Mouse (Mus musculus) limb, embryonic 12.5 days (tissue): ENCODE measurements around the gene Ankrd34a. TPM values are rescaled to one million over a fixed set of nuclear protein-coding genes. Genes with fewer than 3 reads are reported as not detected.

ENCODE experiments used
- ATAC-seq: fragments of 200-750 bp; cut with Nextera tagmentation; 2 replicates; pipeline ENCODE4 v1.8.0; 2017; ENCODE audit warnings: low read depth, moderate TSS enrichment; ENCODE audit not compliant: insufficient number of reproducible peaks, insufficient read depth, low FRiP score, low TSS enrichment
- H3K27ac ChIP-seq: fragments of 300-500 bp; sonication (generic); 2 replicates; pipeline ENCODE4 v1.5.1; 2016; ENCODE audit warnings: mild to moderate bottlenecking, moderate library complexity
- H3K27me3 ChIP-seq: fragments of 300-500 bp; sonication (generic); 2 replicates; pipeline ENCODE4 v1.6.1; 2016; ENCODE audit warnings: mild to moderate bottlenecking, moderate library complexity
- H3K36me3 ChIP-seq: fragments of 300-500 bp; sonication (generic); 2 replicates; pipeline ENCODE4 v1.6.1; 2016; ENCODE audit warnings: mild to moderate bottlenecking, moderate library complexity
- H3K4me1 ChIP-seq: fragments of 300-500 bp; sonication (generic); replicated peaks from 2 replicates; pipeline ENCODE4 v1.6.1; 2016
- H3K4me2 ChIP-seq: fragments of 300-500 bp; sonication (generic); 2 replicates; pipeline ENCODE4 v1.6.1; 2016; ENCODE audit warnings: mild to moderate bottlenecking, moderate library complexity
- H3K4me3 ChIP-seq: fragments of 300-500 bp; sonication (generic); replicated peaks from 2 replicates; pipeline ENCODE4 v1.5.1; 2016; ENCODE audit warnings: mild to moderate bottlenecking
- H3K9ac ChIP-seq: fragments of 300-500 bp; sonication (generic); replicated peaks from 2 replicates; pipeline ENCODE4 v1.6.1; 2016; ENCODE audit warnings: mild to moderate bottlenecking, moderate library complexity
- H3K9me3 ChIP-seq: fragments of 300-500 bp; sonication (generic); 2 replicates; pipeline ENCODE4 v1.6.1; 2016; ENCODE audit warnings: mild to moderate bottlenecking, moderate library complexity
- whole genome bisulfite sequencing: fragments of 180-500 bp; shearing (Covaris S2); methylation state at CpG from one replicate; pipeline ENCODE4 v1.1.7; 2016; 5-methylcytosine and 5-hydroxymethylcytosine counted together
- polyA plus RNA-seq: library from polyadenylated mRNA; unstranded; fragments of >200 nt; fragmentation: Nextera tagmentation; extraction: Ambion mirVana; gene quantifications from 2 replicates; pipeline ENCODE4 v1.2.1, GENCODE M21; 2016

Ankrd34a gene
- 1.5 and 2.2 TPM in 2 replicates for polyA plus RNA-seq

DNA sequence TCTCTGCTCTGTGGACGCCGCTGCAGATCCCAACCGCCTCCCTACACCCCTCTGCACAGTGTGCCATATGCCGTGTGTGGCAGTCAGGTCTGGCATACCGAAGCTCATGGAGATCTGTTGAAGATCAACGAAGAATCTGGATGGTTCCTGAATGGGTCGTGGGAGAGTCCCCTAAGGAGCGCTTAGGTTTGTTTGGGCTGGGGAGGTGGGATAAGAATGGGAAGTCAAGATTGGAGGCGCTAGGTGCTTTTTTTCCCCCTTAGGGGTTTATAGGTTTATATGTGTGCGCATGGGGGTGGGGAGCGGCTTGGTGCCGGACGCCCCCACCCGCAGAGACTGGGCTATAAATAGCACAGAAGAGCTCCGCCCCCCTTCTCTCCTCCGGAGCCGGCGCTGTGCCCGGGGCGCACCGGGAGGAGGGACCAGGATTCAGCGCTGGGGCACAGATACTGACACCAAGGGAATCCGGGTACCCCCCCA is at the start of gene Ankrd34a:
Ankrd34a (plus strand) TSS at position 409 of the 480 bp plus-strand sequence.
- WGBS, result under 1% methylated on average over 20 of the region's 23 CpGs
- H3K4me3 ChIP-seq, result peak within 1 kb of the TSS; percentile 53
- H3K9me3 ChIP-seq, result no peaks in the 10 kb centered on the region
- H3K9ac ChIP-seq, result peak within 1 kb of the TSS; percentile 67
- H3K27ac ChIP-seq, result peak within 1 kb of the TSS; percentile 67; the same call in 1 of the 2 replicates
- ATAC-seq, result no peak
- no peaks in the 10 kb centered on the region for H3K36me3 ChIP-seq
- H3K27me3 ChIP-seq, result peaks cover 39% of the 10 kb centered on the region
- H3K4me2 ChIP-seq, result peak within 1 kb of the TSS; percentile 99
- peaks cover 51% of the 10 kb centered on the region for H3K4me1 ChIP-seq

DNA sequence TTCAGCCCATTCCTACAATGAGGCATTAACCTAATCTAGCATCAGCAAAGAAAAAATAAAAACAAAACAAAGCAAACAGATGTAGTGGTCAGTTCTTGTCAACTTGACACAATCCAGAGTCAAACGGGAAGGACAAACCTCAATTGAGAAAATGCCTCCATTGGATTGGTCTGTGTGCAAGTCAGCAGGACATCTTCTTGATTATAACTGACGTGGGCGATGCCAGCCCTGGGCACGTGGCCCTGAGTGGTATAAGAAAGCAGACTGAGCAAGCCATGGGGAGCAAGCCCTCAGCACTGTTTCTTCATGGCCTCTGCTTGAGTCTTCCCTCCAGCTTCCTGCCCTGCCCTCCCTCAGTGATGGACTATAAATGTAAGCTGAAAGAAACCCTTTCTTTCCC is 49.6 kb upstream of the Ankrd34a start:
- ATAC-seq, result no peak
- H3K9me3 ChIP-seq, result no peaks in the 10 kb centered on the region
- H3K27me3 ChIP-seq, result peaks cover 5% of the 10 kb centered on the region; the same call in 1 of the 2 replicates
- H3K4me3 ChIP-seq, result no peak overlapping the region
- H3K4me1 ChIP-seq, result peaks cover 12% of the 10 kb centered on the region; the same call in 1 of the 2 replicates
- no peaks in the 10 kb centered on the region for H3K36me3 ChIP-seq
- peak overlapping the region; percentile 43; the same call in 1 of the 2 replicates for H3K4me2 ChIP-seq
- WGBS, result 51% methylated on average over 4 of the region's 4 CpGs
- H3K9ac ChIP-seq, result no peak overlapping the region
- no peak overlapping the region for H3K27ac ChIP-seq

DNA sequence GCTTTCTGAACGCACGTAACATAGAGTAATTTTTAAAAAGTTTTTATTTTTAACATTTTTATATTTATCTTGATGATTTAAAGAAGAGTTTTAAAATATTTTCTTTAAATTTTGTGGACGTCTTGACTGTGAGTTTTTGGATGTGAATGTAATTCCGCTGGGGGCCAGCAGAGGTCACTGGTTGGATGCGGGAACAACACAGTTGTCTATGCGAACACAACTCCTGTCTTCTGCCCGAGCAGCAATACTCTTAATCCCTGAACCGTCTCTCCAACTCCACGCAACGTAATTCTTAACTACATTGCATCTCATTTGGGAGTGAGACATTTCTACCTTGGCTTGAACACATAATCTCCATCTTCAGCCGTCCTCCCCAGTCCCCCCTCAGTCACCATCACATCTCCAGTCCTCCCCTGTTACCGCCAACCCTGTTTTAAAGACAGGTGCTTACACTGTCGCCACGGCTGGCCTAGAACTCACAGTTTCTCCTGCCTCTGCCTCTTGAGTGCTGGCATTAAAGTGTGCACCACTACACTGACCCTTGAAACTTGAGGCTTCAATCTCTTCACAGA is 49.0 kb upstream of the Ankrd34a start:
- Histone ChIP-seq H3K27me3 (no peaks in the 10 kb centered on the region), H3K9ac (no peak overlapping the region; the same call in 1 of the 2 replicates), H3K9me3 (no peaks in the 10 kb centered on the region), H3K4me1 (peaks cover 13% of the 10 kb centered on the region; the same call in 1 of the 2 replicates), H3K36me3 (no peaks in the 10 kb centered on the region), H3K27ac (no peak overlapping the region), H3K4me2 (peak overlapping the region; percentile 43), H3K4me3 (no peak overlapping the region)
- 9% methylated on average over 14 of the region's 14 CpGs for WGBS
- ATAC-seq, result no peak

DNA sequence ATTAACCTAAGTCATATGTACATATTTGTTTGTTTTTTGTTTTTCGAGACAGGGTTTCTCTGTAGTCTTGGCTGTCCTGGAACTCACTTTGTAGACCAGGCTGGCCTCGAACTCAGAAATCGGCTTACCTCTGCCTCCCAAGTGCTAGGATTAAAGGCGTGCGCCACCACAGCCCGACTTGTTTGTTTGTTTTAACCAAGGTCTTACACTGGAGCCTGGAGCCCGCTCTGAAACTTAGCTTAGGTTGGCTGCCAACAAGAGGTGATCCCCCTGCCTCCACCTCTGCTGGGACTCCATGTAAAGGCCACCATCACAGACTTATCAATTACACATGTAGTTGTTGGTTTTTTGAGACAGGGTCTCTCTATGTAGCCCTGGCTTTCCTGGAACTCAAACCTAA is 47.6 kb upstream of the Ankrd34a start:
- Histone ChIP-seq H3K4me2 (no peak overlapping the region), H3K9me3 (no peaks in the 10 kb centered on the region), H3K36me3 (no peaks in the 10 kb centered on the region), H3K27ac (no peak overlapping the region), H3K27me3 (no peaks in the 10 kb centered on the region), H3K4me3 (no peak overlapping the region), H3K9ac (no peak overlapping the region), H3K4me1 (peaks cover 13% of the 10 kb centered on the region; the same call in 1 of the 2 replicates)
- 79% methylated on average over 7 of the region's 7 CpGs for WGBS
- no peak for ATAC-seq

DNA sequence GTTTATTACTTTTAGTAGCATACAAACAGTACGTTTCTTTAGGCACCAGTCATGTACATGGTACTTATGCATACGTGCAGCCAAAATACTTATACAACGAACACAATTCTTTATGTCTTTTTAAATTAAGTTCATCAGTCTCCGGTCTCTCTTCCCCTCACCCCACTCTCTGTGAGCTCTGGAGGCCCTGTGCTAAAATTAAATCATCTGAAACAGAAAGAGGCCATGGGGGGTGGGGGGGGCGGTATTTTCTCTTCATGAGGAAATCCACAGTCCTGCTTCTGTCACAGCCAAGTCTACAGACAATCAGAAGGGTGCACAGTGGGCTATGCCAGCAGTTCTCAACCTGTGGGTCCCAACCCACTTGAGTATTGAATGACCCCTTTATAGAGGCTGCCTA is 47.1 kb upstream of the Ankrd34a start:
- Histone ChIP-seq H3K4me1 (peaks cover 13% of the 10 kb centered on the region; the same call in 1 of the 2 replicates), H3K27me3 (no peaks in the 10 kb centered on the region), H3K4me2 (no peak overlapping the region), H3K36me3 (no peaks in the 10 kb centered on the region), H3K27ac (no peak overlapping the region), H3K9me3 (no peaks in the 10 kb centered on the region), H3K9ac (no peak overlapping the region), H3K4me3 (no peak overlapping the region)
- WGBS, result 86% methylated on average over 5 of the region's 5 CpGs
- no peak for ATAC-seq

DNA sequence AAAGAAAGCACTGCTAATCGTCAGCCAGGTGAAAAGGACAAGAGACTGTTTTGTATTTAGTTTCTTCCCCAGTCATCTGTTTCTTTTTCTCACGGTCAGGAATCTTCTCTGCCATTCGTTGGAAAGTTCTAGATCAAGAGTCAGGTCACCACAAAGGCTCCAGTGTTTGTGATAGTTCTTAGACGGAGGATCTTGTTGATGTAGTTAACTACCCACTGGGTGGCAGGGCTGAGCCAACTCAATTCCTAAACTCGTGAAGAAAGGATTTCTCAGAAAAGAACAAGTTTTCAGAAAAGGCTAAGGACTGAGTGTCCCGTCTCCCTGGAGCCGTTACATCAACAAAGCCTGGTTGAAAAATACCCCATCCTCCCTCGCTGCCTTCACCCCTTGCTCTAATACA is 45.2 kb upstream of the Ankrd34a start:
- no peak overlapping the region for H3K9ac ChIP-seq
- peaks cover 28% of the 10 kb centered on the region for H3K4me1 ChIP-seq
- no peaks in the 10 kb centered on the region for H3K36me3 ChIP-seq
- H3K9me3 ChIP-seq, result no peaks in the 10 kb centered on the region
- ATAC-seq, result no peak
- no peak overlapping the region for H3K4me2 ChIP-seq
- peak overlapping the region; percentile 35; the same call in 1 of the 2 replicates for H3K27ac ChIP-seq
- 22% methylated on average over 8 of the region's 8 CpGs for WGBS
- no peaks in the 10 kb centered on the region for H3K27me3 ChIP-seq
- H3K4me3 ChIP-seq, result no peak overlapping the region

DNA sequence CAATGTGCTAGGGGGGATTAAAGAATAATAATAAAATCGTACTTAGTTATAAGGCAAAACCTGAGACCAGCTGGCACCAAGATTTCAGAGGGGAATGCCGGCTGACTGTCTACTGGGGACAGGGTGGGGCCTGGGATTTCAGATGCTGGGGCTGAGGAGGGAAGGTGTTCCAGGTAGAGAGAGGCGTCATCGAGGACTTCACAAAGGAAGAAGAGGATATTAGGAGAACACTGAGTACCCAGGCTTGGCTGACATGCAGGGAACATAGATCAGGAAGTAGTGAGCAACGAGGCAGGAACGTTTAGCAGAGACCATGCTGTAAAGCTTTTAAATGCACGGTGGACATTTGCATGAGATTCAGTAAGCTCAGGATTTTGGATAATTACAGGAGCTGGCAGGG is 44.5 kb upstream of the Ankrd34a start:
- no peak overlapping the region for H3K27ac ChIP-seq
- WGBS, result 70% methylated on average over 7 of the region's 7 CpGs

DNA sequence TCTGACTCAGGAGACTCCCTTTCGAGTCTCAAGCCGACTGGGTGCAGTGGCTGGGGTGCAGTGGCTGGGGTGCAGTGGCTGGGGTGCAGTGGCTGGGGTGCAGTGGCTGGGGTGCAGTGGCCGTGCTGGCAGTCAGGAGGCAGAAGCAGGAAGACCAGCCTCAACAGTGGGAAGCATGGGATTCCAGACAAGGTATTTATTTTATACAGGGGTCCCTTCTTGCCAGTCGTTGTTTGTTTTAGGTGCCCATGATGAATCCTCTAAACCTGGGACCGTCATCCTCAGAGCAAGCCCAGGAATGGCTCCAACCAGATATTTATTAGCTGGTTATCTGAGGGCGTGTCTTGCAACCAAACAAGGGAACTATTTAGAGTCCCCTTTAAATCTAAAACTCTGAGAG is 42.8 kb upstream of the Ankrd34a start:
- no peaks in the 10 kb centered on the region for H3K9me3 ChIP-seq
- H3K27ac ChIP-seq, result no peak overlapping the region
- no peak for ATAC-seq
- H3K9ac ChIP-seq, result no peak overlapping the region
- WGBS, result 75% methylated on average over 6 of the region's 6 CpGs
- H3K27me3 ChIP-seq, result no peaks in the 10 kb centered on the region
- no peaks in the 10 kb centered on the region for H3K36me3 ChIP-seq
- H3K4me3 ChIP-seq, result no peak overlapping the region
- peaks cover 32% of the 10 kb centered on the region for H3K4me1 ChIP-seq
- H3K4me2 ChIP-seq, result no peak overlapping the region

More for the DNA sequence above, 44.5 kb upstream of the Ankrd34a start:
- no peak overlapping the region for H3K9ac ChIP-seq
- no peak overlapping the region for H3K4me3 ChIP-seq
- H3K4me1 ChIP-seq, result peaks cover 34% of the 10 kb centered on the region
- no peak overlapping the region for H3K4me2 ChIP-seq
- H3K27me3 ChIP-seq, result no peaks in the 10 kb centered on the region
- no peaks in the 10 kb centered on the region for H3K36me3 ChIP-seq
- no peak for ATAC-seq
- H3K9me3 ChIP-seq, result no peaks in the 10 kb centered on the region

DNA sequence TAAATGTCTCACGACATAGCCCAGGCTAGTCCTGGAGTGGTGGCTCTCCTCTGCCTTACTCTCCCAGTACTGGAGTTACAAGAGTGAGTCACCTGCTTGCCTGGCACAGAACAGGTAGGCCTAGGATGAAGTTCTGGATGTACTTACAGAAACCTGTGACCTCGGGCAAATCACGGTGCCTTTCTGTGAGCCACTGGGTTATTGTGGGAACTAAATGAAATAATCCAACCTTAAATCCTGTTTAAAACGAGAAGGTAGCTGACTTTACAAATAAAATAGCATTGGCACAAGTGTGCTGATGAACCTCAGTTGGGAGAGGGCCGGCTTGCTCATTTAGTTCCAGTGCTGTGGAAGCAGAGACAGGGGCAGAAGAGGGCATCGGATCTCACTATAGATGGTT is 42.2 kb upstream of the Ankrd34a start:
- H3K9me3 ChIP-seq, result no peaks in the 10 kb centered on the region
- WGBS, result 80% methylated on average over 6 of the region's 6 CpGs
- H3K27ac ChIP-seq, result no peak overlapping the region
- H3K27me3 ChIP-seq, result no peaks in the 10 kb centered on the region
- H3K4me1 ChIP-seq, result peaks cover 38% of the 10 kb centered on the region
- peaks cover under 1% of the 10 kb centered on the region for H3K36me3 ChIP-seq
- no peak overlapping the region for H3K9ac ChIP-seq
- no peak overlapping the region for H3K4me3 ChIP-seq
- H3K4me2 ChIP-seq, result no peak overlapping the region
- ATAC-seq, result no peak

DNA sequence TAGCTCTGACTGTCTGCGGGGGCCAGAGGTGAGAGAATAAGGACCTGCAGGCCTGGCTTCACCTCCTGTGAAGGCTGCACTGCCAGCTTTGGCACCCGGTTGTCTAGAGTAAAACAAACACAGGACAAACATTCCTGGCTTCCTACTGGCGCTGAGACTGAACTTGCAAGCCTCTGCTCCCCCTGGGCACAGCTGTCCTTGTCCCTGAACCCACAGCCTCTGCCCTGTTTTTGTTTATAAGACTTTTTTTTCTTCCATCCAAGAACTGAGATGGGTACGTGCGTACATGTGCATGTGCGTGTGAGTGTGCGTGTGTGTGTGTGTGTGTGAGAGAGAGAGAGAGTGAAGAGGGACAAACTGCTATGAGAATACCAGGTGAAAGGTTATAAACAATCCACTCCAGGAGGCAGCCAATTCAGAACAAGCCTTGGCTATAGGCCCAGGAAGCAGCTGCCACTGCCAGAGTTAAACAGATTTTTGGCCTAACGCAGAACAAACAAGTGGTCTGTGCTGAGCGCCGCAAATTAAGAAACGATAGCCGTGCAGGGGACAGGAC is 41.3 kb upstream of the Ankrd34a start:
- Histone ChIP-seq H3K9ac (no peak overlapping the region; the same call in 1 of the 2 replicates), H3K4me1 (peaks cover 47% of the 10 kb centered on the region), H3K27me3 (no peaks in the 10 kb centered on the region), H3K36me3 (peaks cover 10% of the 10 kb centered on the region), H3K4me2 (no peak overlapping the region), H3K4me3 (no peak overlapping the region), H3K9me3 (no peaks in the 10 kb centered on the region), H3K27ac (peak overlapping the region; percentile 86)
- 50% methylated on average over 12 of the region's 12 CpGs for WGBS
- ATAC-seq, result no peak

DNA sequence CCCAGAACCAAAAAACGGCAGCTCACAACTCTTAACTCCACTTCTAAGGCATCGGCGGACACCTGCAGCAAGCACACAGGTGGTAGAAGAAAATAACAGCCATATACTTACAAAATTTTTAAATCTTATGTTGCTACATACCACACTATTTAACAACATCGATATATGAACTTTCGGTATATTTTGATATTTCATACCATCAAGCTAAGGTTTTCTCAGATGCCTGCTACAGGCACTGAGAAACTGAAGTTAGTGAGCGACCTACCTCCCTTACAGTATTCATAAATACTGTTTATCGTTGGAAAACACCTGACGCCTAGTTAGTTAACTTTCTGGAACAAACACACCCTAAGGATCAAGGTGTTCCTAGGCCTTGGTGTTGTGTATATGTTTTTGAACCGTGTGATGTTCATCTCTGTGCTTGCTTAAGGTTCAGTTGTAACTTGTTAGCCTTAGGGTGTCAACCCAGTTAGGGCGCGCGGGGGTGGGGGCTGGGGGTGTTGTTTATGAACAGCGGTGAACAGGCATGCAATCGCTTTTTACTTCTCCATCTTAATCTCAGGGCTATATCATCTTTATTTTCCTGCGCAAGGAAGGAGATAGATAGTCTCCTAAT is 40.3 kb upstream of the Ankrd34a start:
- 83% methylated on average over 15 of the region's 15 CpGs for WGBS
- Histone ChIP-seq H3K27me3 (no peaks in the 10 kb centered on the region), H3K27ac (peak overlapping the region; percentile 90), H3K36me3 (peaks cover 19% of the 10 kb centered on the region), H3K4me2 (peak overlapping the region; percentile 76), H3K4me1 (peaks cover 54% of the 10 kb centered on the region), H3K9ac (peak overlapping the region; percentile 71; the same call in 1 of the 2 replicates), H3K4me3 (peak overlapping the region; percentile 65), H3K9me3 (no peaks in the 10 kb centered on the region)
- ATAC-seq, result no peak
